Mouse (Mus musculus): Measurements from ENCODE around the gene Snrpn. TPM values are rescaled to one million over a fixed set of nuclear protein-coding genes. Genes with fewer than 3 reads are reported as not detected.
"Not testable (repeated sequence)": the region's sequence is repeated elsewhere in the genome, so short reads cannot be mapped to it uniquely, and the experiment has no call there.

Snrpn gene
- 13.8 and 14.5 TPM in 2 replicates for polyA plus RNA-seq (2015; fragmentation: Nextera tagmentation; extraction: Ambion mirVana)

- Histone ChIP-seq H3K27me3 (no peaks in the 10 kb centered on the region), H3K4me1 (replicated peaks) (no peaks in the 10 kb centered on the region), H3K36me3 (no peaks in the 10 kb centered on the region), H3K9me3 (replicated peaks) (no peaks in the 10 kb centered on the region; the same call in 1 of the 2 replicates), H3K4me2 (no peak within 1 kb of the TSS), H3K9ac (no peak within 1 kb of the TSS), H3K4me3 (replicated peaks) (no peak within 1 kb of the TSS), H3K27ac (no peak within 1 kb of the TSS)
- DNase-seq (no peak), ATAC-seq (ENCODE audit: low read depth) (no peak)
- 48% methylated on average over 4 of the region's 4 CpGs for WGBS (ENCODE audit: insufficient replicate concordance)
These were observed at the start of gene Snrpn for GRCm38 (mm10) chr7:60139742-60140480. TSS of gene Snrpn (minus strand) at chr7:60140219.

- no peaks in the 10 kb centered on the region for H3K4me1 ChIP-seq (replicated peaks)
- H3K4me3 ChIP-seq (replicated peaks) = no peak overlapping the region
- H3K9ac ChIP-seq = no peak overlapping the region
- WGBS (ENCODE audit: insufficient replicate concordance) = 57% methylated on average over 5 of the region's 5 CpGs
- no peak overlapping the region for H3K27ac ChIP-seq
- no peaks in the 10 kb centered on the region for H3K27me3 ChIP-seq
- H3K9me3 ChIP-seq (replicated peaks) = no peaks in the 10 kb centered on the region
- ATAC-seq (ENCODE audit: low read depth) (no peak), DNase-seq (no peak)
- no peaks in the 10 kb centered on the region for H3K36me3 ChIP-seq
- no peak overlapping the region for H3K4me2 ChIP-seq
These were observed 30.5 kb upstream of the Snrpn start for GRCm38 (mm10) chr7:60170250-60171185.

DNA sequence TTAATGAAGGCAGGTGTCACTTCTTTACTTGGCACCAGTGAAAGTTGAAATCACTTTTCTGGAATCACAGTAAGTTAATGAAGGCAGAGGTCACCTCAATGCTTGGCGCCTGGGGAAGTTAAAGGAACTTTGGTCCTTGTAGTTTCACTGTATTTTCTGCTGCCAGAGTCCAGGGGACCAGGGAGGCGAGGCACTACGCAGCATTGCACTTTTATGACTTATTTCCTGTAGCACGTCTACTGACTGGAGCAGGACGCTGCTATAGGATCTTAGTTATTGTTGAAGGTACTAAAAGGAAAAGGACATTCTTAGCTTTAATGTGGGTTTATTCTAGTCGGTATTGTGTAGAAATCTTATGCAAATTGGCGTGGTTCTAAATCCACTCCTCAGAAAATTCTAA lies 14.7 kb downstream of the Snrpn start:
- H3K27ac ChIP-seq = no peak overlapping the region
- no peaks in the 10 kb centered on the region for H3K4me1 ChIP-seq (replicated peaks)
- 45% methylated on average over 7 of the region's 7 CpGs for WGBS (ENCODE audit: insufficient replicate concordance)
- H3K4me2 ChIP-seq = no peak overlapping the region
- no peaks in the 10 kb centered on the region for H3K27me3 ChIP-seq
- no peaks in the 10 kb centered on the region for H3K36me3 ChIP-seq
- H3K4me3 ChIP-seq (replicated peaks) = no peak overlapping the region
- no peak for ATAC-seq (ENCODE audit: low read depth)
- DNase-seq = no peak
- H3K9me3 ChIP-seq (replicated peaks) = no peaks in the 10 kb centered on the region
- no peak overlapping the region for H3K9ac ChIP-seq

DNA sequence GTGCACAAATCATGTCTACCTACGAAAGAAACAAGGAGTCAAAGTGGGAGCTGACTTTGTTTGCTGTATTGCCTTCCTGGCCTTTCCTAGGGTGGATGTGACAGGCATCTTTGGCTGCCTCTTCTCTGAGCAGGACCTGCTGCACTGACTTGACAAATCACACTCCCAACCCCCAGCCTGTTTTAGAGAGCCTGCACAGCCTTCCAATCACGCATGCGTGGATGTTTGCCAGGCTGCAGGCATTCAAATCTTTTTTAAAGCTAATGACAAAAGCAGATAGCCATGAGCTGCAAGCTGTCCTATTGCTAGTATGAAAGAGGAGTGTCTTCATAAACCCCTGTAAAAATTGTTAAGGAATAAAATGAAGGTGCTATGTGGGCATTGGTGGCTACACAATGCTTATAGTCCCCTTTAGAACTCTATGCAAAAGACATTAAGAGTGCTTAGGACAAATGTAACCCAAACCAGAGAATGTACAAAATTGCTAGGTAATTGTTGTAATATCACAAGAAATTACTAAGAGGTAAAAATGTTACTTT lies 16.9 kb downstream of the Snrpn start:
- not testable (repeated sequence) for H3K9ac ChIP-seq; H3K36me3 ChIP-seq; H3K4me1 ChIP-seq (replicated peaks); H3K9me3 ChIP-seq (replicated peaks); H3K4me3 ChIP-seq (replicated peaks); ATAC-seq (ENCODE audit: low read depth); H3K27me3 ChIP-seq; H3K27ac ChIP-seq; DNase-seq; H3K4me2 ChIP-seq
- 46% methylated on average over 3 of the region's 3 CpGs for WGBS (ENCODE audit: insufficient replicate concordance)

DNA sequence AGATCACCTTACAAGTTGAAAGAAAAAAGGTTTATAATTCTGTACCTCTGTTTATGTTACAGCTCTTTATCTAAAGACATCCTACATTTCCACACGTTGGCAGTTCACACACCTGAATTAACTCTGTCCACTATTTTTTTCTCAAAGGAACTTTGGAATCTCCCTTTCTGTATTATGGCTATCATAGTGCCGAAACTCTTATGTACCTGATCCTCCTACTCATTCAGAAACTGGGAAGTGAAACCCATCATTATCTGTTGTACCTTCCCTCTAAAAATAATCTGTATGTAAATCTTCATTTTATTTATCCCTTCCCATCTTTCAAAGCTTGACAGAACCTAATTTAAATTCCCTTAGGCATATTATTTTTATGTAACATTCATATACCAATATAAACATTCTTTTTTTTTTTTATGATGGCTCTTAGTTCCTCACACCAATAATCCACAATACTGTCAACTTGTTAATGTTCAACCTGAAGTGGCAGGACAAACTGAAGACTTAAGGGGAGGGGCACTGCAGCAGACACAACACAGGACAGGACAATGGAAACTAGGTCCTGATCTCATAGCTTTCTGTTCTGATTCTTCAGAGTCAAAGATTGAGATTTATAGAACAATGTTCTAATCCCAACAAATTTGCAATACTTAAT lies 17.5 kb downstream of the Snrpn start:
- Histone ChIP-seq H3K27me3 (no peaks in the 10 kb centered on the region), H3K36me3 (no peaks in the 10 kb centered on the region), H3K9me3 (replicated peaks) (no peaks in the 10 kb centered on the region), H3K27ac (no peak overlapping the region), H3K4me1 (replicated peaks) (no peaks in the 10 kb centered on the region), H3K4me2 (no peak overlapping the region), H3K9ac (no peak overlapping the region), H3K4me3 (replicated peaks) (no peak overlapping the region)
- 40% methylated on average over 2 of the region's 2 CpGs for WGBS (ENCODE audit: insufficient replicate concordance)
- DNase-seq (no peak), ATAC-seq (ENCODE audit: low read depth) (no peak)

- Histone ChIP-seq H3K9ac (no peak overlapping the region), H3K4me1 (replicated peaks) (no peaks in the 10 kb centered on the region), H3K9me3 (replicated peaks) (no peaks in the 10 kb centered on the region), H3K4me2 (no peak overlapping the region), H3K27me3 (no peaks in the 10 kb centered on the region), H3K36me3 (no peaks in the 10 kb centered on the region), H3K4me3 (replicated peaks) (no peak overlapping the region), H3K27ac (no peak overlapping the region)
- no peak for ATAC-seq (ENCODE audit: low read depth)
- no peak for DNase-seq
- 51% methylated on average over 3 of the region's 3 CpGs for WGBS (ENCODE audit: insufficient replicate concordance)
These were observed 42.7 kb downstream of the Snrpn start for GRCm38 (mm10) chr7:60097154-60097859.

GRCm38 (mm10) chr7:60076301-60076700 lies 63.7 kb downstream of the Snrpn start:
- no peak for DNase-seq
- Histone ChIP-seq H3K9me3 (replicated peaks) (no peaks in the 10 kb centered on the region), H3K36me3 (no peaks in the 10 kb centered on the region), H3K27me3 (no peaks in the 10 kb centered on the region), H3K4me1 (replicated peaks) (no peaks in the 10 kb centered on the region), H3K4me2 (no peak overlapping the region), H3K9ac (no peak overlapping the region), H3K27ac (no peak overlapping the region), H3K4me3 (replicated peaks) (no peak overlapping the region)
- 46% methylated on average over 2 of the region's 2 CpGs for WGBS (ENCODE audit: insufficient replicate concordance)
- no peak for ATAC-seq (ENCODE audit: low read depth)

DNA sequence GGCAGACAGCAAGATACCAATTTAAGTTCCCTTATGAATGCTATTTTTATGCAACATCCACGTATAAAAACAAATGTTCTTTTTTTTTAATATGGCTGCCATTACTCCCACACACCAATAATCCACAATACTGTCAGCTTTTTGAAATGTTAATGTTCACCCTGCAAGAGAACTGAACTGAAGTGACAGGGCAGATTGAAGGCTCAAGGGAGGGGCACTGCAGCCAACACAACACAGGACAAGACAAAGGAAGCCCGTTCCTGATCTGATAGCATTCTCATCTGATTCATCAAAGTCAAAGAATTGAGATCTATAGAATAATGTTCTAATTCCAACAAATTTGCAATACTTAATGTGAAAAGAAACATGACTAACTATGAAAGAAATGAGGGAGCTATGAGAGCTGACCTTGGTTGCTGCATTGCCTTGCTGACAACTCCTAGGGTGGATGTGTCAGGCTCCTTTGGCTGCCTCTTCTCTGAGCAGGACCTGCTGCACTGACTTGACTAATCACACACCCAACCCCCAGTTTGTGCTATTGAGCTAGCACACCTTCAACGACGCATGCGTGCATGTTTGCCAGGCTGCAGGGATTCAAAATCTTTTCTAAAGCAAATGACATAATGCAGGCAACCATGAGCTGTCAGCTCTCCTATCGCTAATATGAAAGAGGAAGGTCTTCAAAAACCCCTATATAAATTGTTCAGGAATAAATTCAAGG lies 92.4 kb downstream of the Snrpn start:
- H3K9ac ChIP-seq = no peak overlapping the region
- H3K27me3 ChIP-seq = no peaks in the 10 kb centered on the region
- no peaks in the 10 kb centered on the region for H3K4me1 ChIP-seq (replicated peaks)
- H3K4me2 ChIP-seq = no peak overlapping the region
- 57% methylated on average over 6 of the region's 6 CpGs for WGBS (ENCODE audit: insufficient replicate concordance)
- ATAC-seq (ENCODE audit: low read depth) = no peak
- no peaks in the 10 kb centered on the region for H3K9me3 ChIP-seq (replicated peaks)
- H3K27ac ChIP-seq = no peak overlapping the region
- no peak for DNase-seq
- H3K4me3 ChIP-seq (replicated peaks) = no peak overlapping the region
- no peaks in the 10 kb centered on the region for H3K36me3 ChIP-seq

DNA sequence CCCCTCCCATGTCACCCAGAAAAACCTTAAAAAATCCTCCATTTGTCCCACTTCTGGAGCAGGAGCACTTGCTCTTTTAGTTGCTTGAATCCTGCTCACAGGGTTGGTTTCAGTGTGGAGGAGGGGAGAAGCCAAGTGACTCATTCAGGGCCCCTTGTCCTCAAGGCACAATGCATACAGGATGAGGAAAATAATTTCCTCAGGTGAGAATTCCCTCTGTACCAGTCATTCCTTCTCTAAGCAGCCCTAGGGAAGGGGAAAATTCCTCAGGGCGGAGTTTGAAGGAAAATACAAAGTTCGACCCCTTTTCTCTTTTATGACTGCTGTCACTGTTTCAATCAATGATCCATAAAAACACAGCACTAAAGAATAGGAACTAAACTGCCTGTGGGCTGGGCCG lies 126.8 kb downstream of the Snrpn start:
- ATAC-seq (ENCODE audit: low read depth) = no peak
- no peak overlapping the region for H3K4me2 ChIP-seq
- H3K9me3 ChIP-seq (replicated peaks) = no peaks in the 10 kb centered on the region
- H3K4me1 ChIP-seq (replicated peaks) = no peaks in the 10 kb centered on the region
- no peaks in the 10 kb centered on the region for H3K36me3 ChIP-seq
- H3K9ac ChIP-seq = no peak overlapping the region
- DNase-seq = no peak
- 56% methylated on average over 3 of the region's 3 CpGs for WGBS (ENCODE audit: insufficient replicate concordance)
- H3K4me3 ChIP-seq (replicated peaks) = no peak overlapping the region
- H3K27me3 ChIP-seq = no peaks in the 10 kb centered on the region
- no peak overlapping the region for H3K27ac ChIP-seq

DNA sequence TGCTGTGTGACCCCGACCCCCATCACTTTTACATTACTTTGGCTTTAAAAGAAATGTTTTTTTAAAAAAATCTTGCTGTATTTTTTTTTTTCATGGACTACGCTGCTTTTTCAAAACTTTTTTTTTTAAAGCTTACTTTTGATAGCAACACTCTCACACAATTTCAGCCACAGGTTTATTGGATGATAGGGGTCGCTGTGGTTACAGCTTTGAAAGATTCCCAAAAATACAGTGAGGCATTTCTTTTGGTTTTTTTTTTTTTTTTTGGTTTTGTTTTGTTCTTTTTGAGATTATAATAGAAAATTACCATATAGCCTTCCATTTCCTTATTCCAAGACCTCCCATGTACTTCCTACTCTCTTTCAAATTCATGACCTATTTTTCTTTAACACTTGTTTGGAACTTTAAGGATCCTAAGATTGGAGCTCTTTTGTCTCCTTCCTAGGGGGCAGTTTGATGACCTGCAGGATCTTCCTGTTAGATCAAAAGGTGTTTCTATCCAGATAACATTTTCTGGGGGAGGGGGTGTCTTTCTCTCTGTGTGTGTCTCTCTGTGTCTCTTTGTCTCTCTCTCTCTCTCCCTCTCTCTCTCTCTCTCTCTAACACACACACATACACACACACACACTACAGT lies 132.2 kb downstream of the Snrpn start:
- WGBS (ENCODE audit: insufficient replicate concordance) = 39% methylated on average over 3 of the region's 3 CpGs
- DNase-seq = no peak
- H3K36me3 ChIP-seq = no peaks in the 10 kb centered on the region
- no peak for ATAC-seq (ENCODE audit: low read depth)
- no peak overlapping the region for H3K4me3 ChIP-seq (replicated peaks)
- no peak overlapping the region for H3K27ac ChIP-seq
- no peak overlapping the region for H3K9ac ChIP-seq
- H3K27me3 ChIP-seq = no peaks in the 10 kb centered on the region
- no peaks in the 10 kb centered on the region for H3K9me3 ChIP-seq (replicated peaks)
- peaks cover 7% of the 10 kb centered on the region; the same call in 1 of the 2 replicates for H3K4me1 ChIP-seq (replicated peaks)
- H3K4me2 ChIP-seq = no peak overlapping the region

Data from liver, embryonic 13.5 days (tissue).